Mouse (Mus musculus): Measurements from ENCODE around the gene Angel2. TPM values are rescaled to one million over a fixed set of nuclear protein-coding genes. Genes with fewer than 3 reads are reported as not detected.

Gene Angel2
- polyA plus RNA-seq, 1 experiment from 2014 or later, result 65.5 TPM

GRCm38 (mm10) chr1:190898899-190899575, 25.9 kb upstream of the Angel2 start:
- H3K4me2 ChIP-seq, result no peak overlapping the region

GRCm38 (mm10) chr1:190901082-190901481, 23.8 kb upstream of the Angel2 start:
- H3K4me1 ChIP-seq (ENCODE audit: control insufficient read depth, insufficient read depth, low read length), result no peaks in the 10 kb centered on the region
- no peak overlapping the region for H3K4me2 ChIP-seq
- H3K9ac ChIP-seq (ENCODE audit: low read length), result no peak overlapping the region
- H3K9me3 ChIP-seq (ENCODE audit: control insufficient read depth, low read length), result no peaks in the 10 kb centered on the region
- no peak for ATAC-seq (ENCODE audit: low FRiP score)
- H3K4me3 ChIP-seq (ENCODE audit: low read depth, low read length), result no peak overlapping the region
- no peak overlapping the region for H3K27ac ChIP-seq (ENCODE audit: low read depth, low read length)
- H3K36me3 ChIP-seq (ENCODE audit: control insufficient read depth, insufficient read depth, low read length), result peaks cover 2% of the 10 kb centered on the region; the same call in 1 of the 2 replicates
- no peak for DNase-seq (ENCODE audit: low spot score, missing footprints)
- no peaks in the 10 kb centered on the region for H3K27me3 ChIP-seq (ENCODE audit: control insufficient read depth, insufficient read depth, low read length)
- 75% methylated on average over 2 of the region's 2 CpGs for WGBS

More at GRCm38 (mm10) chr1:190898899-190899575, 25.9 kb upstream of the Angel2 start:
- Histone ChIP-seq H3K9me3 (ENCODE audit: control insufficient read depth, low read length) (no peaks in the 10 kb centered on the region), H3K4me1 (ENCODE audit: control insufficient read depth, insufficient read depth, low read length) (no peaks in the 10 kb centered on the region), H3K27me3 (ENCODE audit: control insufficient read depth, insufficient read depth, low read length) (no peaks in the 10 kb centered on the region), H3K4me3 (ENCODE audit: low read depth, low read length) (no peak overlapping the region), H3K36me3 (ENCODE audit: control insufficient read depth, insufficient read depth, low read length) (peaks cover 2% of the 10 kb centered on the region; the same call in 1 of the 2 replicates), H3K27ac (ENCODE audit: low read depth, low read length) (no peak overlapping the region), H3K9ac (ENCODE audit: low read length) (no peak overlapping the region)
- 88% methylated on average over 9 of the region's 9 CpGs for WGBS
- ATAC-seq (ENCODE audit: low FRiP score) (no peak), DNase-seq (ENCODE audit: low spot score, missing footprints) (no peak)

- Histone ChIP-seq H3K36me3 (ENCODE audit: control insufficient read depth, insufficient read depth, low read length) (no peaks in the 10 kb centered on the region), H3K9me3 (ENCODE audit: control insufficient read depth, low read length) (no peaks in the 10 kb centered on the region), H3K4me2 (no peak overlapping the region), H3K4me1 (ENCODE audit: control insufficient read depth, insufficient read depth, low read length) (no peaks in the 10 kb centered on the region), H3K27ac (ENCODE audit: low read depth, low read length) (no peak overlapping the region), H3K27me3 (ENCODE audit: control insufficient read depth, insufficient read depth, low read length) (no peaks in the 10 kb centered on the region), H3K9ac (ENCODE audit: low read length) (no peak overlapping the region), H3K4me3 (ENCODE audit: low read depth, low read length) (no peak overlapping the region)
- DNase-seq (ENCODE audit: low spot score, missing footprints), result no peak
- ATAC-seq (ENCODE audit: low FRiP score), result no peak
- 94% methylated on average over 3 of the region's 3 CpGs for WGBS
These were observed 20.8 kb upstream of the Angel2 start for GRCm38 (mm10) chr1:190904136-190904535.

GRCm38 (mm10) chr1:190904714-190905113, 20.2 kb upstream of the Angel2 start:
- Histone ChIP-seq H3K4me1 (ENCODE audit: control insufficient read depth, insufficient read depth, low read length) (no peaks in the 10 kb centered on the region), H3K27ac (ENCODE audit: low read depth, low read length) (no peak overlapping the region), H3K4me3 (ENCODE audit: low read depth, low read length) (no peak overlapping the region), H3K9me3 (ENCODE audit: control insufficient read depth, low read length) (no peaks in the 10 kb centered on the region), H3K4me2 (no peak overlapping the region), H3K36me3 (ENCODE audit: control insufficient read depth, insufficient read depth, low read length) (no peaks in the 10 kb centered on the region), H3K27me3 (ENCODE audit: control insufficient read depth, insufficient read depth, low read length) (no peaks in the 10 kb centered on the region), H3K9ac (ENCODE audit: low read length) (no peak overlapping the region)
- WGBS, result 93% methylated on average over 16 of the region's 16 CpGs
- no peak for ATAC-seq (ENCODE audit: low FRiP score)
- DNase-seq (ENCODE audit: low spot score, missing footprints), result no peak

GRCm38 (mm10) chr1:190910836-190911235, 14.1 kb upstream of the Angel2 start:
- Histone ChIP-seq H3K27me3 (ENCODE audit: control insufficient read depth, insufficient read depth, low read length) (no peaks in the 10 kb centered on the region), H3K4me3 (ENCODE audit: low read depth, low read length) (peak overlapping the region; percentile 82), H3K4me2 (peak overlapping the region; percentile 90), H3K27ac (ENCODE audit: low read depth, low read length) (no peak overlapping the region), H3K36me3 (ENCODE audit: control insufficient read depth, insufficient read depth, low read length) (no peaks in the 10 kb centered on the region), H3K9me3 (ENCODE audit: control insufficient read depth, low read length) (no peaks in the 10 kb centered on the region), H3K9ac (ENCODE audit: low read length) (peak overlapping the region; percentile 83), H3K4me1 (ENCODE audit: control insufficient read depth, insufficient read depth, low read length) (peaks cover 11% of the 10 kb centered on the region)
- ATAC-seq (ENCODE audit: low FRiP score) (no peak), DNase-seq (ENCODE audit: low spot score, missing footprints) (peak; percentile 71)
- 81% methylated on average over 6 of the region's 6 CpGs for WGBS

- H3K4me3 ChIP-seq (ENCODE audit: low read depth, low read length), result peak within 1 kb of the TSS; percentile 82
- H3K27ac ChIP-seq (ENCODE audit: low read depth, low read length), result peak within 1 kb of the TSS; percentile 48
- DNase-seq (ENCODE audit: low spot score, missing footprints), result peak; percentile 98
- peak; percentile 95 for ATAC-seq (ENCODE audit: low FRiP score)
- under 1% methylated on average over 47 of the region's 47 CpGs for WGBS
- H3K4me1 ChIP-seq (ENCODE audit: control insufficient read depth, insufficient read depth, low read length), result peaks cover 11% of the 10 kb centered on the region
- no peaks in the 10 kb centered on the region for H3K36me3 ChIP-seq (ENCODE audit: control insufficient read depth, insufficient read depth, low read length)
- peak within 1 kb of the TSS; percentile 90 for H3K4me2 ChIP-seq
- no peaks in the 10 kb centered on the region for H3K9me3 ChIP-seq (ENCODE audit: control insufficient read depth, low read length)
- H3K9ac ChIP-seq (ENCODE audit: low read length), result peak within 1 kb of the TSS; percentile 83
- no peaks in the 10 kb centered on the region for H3K27me3 ChIP-seq (ENCODE audit: control insufficient read depth, insufficient read depth, low read length)
These were observed 13.3 kb upstream of the Angel2 start, which contains the start of gene Rps6kc1 for GRCm38 (mm10) chr1:190911415-190912123. Gene Rps6kc1 (minus strand): TSS chr1:190911770.

GRCm38 (mm10) chr1:190912623-190913022, 12.3 kb upstream of the Angel2 start:
- Histone ChIP-seq H3K4me1 (ENCODE audit: control insufficient read depth, insufficient read depth, low read length) (peaks cover 11% of the 10 kb centered on the region), H3K36me3 (ENCODE audit: control insufficient read depth, insufficient read depth, low read length) (no peaks in the 10 kb centered on the region), H3K4me2 (no peak overlapping the region; the same call in 1 of the 2 replicates), H3K9me3 (ENCODE audit: control insufficient read depth, low read length) (no peaks in the 10 kb centered on the region), H3K27ac (ENCODE audit: low read depth, low read length) (no peak overlapping the region), H3K9ac (ENCODE audit: low read length) (no peak overlapping the region), H3K4me3 (ENCODE audit: low read depth, low read length) (no peak overlapping the region), H3K27me3 (ENCODE audit: control insufficient read depth, insufficient read depth, low read length) (no peaks in the 10 kb centered on the region)
- WGBS, result 44% methylated on average over 1 of the region's 1 CpGs
- ATAC-seq (ENCODE audit: low FRiP score) (no peak), DNase-seq (ENCODE audit: low spot score, missing footprints) (no peak)

- Histone ChIP-seq H3K9me3 (ENCODE audit: control insufficient read depth, low read length) (no peaks in the 10 kb centered on the region), H3K4me1 (ENCODE audit: control insufficient read depth, insufficient read depth, low read length) (no peaks in the 10 kb centered on the region), H3K27me3 (ENCODE audit: control insufficient read depth, insufficient read depth, low read length) (no peaks in the 10 kb centered on the region), H3K4me3 (ENCODE audit: low read depth, low read length) (no peak overlapping the region), H3K9ac (ENCODE audit: low read length) (no peak overlapping the region), H3K27ac (ENCODE audit: low read depth, low read length) (no peak overlapping the region), H3K36me3 (ENCODE audit: control insufficient read depth, insufficient read depth, low read length) (no peaks in the 10 kb centered on the region), H3K4me2 (no peak overlapping the region)
- DNase-seq (ENCODE audit: low spot score, missing footprints) (no peak), ATAC-seq (ENCODE audit: low FRiP score) (no peak)
- WGBS, result 73% methylated on average over 7 of the region's 7 CpGs
These were observed 6.0 kb upstream of the Angel2 start for GRCm38 (mm10) chr1:190918938-190919337.
